Mouse (Mus musculus): ENCODE measurements at regions not wholly inside any gene's neighbourhood (a gene's known extent, or its start where the extent isn't known, plus 50 kb on each side); places are given as distances from the start of the nearest gene placed in this dataset.

DNA sequence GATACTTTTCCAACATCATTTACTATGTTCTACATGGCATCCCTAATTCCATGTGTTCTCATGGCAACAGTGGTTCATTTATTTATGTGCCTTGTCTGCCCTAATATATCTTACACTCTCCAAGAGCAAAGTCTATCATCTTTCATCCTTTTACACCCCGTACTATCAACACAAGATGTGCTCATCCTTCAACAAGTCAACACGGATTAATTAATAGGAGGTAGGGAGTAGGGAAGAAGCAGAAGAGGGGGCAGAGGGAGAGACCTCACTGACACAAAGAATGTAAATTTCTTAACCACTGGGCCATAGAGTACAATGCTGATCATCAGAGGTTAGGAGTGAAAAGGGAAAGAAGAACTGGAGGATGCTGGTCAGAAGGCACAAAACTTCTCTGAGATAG is 267.0 kb upstream of the Setmar start:
- no peak for DNase-seq

DNA sequence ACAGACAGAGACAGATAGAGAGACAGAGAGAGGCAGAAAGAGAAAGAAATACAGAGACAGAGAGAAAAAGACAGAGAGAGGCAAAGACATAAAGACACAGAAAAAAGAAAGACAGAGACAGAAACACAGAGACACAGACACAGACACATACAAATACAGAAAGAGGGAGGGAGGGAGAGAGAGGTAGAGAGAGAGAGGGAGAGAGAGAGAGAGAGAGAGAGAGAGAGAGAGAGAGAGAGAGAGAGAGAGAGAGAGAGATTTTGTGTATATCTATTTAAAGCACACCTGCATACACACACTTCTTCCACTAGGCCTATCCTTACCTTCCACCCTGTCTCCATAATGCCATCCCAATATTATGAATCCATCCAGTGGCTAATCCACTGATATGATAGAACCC is 261.8 kb upstream of the Setmar start:
- DNase-seq: no peak
